Mouse (Mus musculus) MEL (cell line): ENCODE measurements at regions not wholly inside any gene's neighbourhood (a gene's known extent, or its start where the extent isn't known, plus 50 kb on each side); places are given as distances from the start of the nearest gene placed in this dataset.

ENCODE experiments used
- DNase-seq: peaks from one replicate; pipeline ENCODE4 v3.0.0; 2011; ENCODE audit warnings: low read depth, low spot score
- H3K27ac ChIP-seq: 2 replicates; pipeline ENCODE4 v1.5.1; 2012; ENCODE audit warnings: low read depth, mild to moderate bottlenecking, control low read depth, low read length, moderate library complexity; ENCODE audit not compliant: control insufficient read depth
- H3K27me3 ChIP-seq, 2 experiments: fragments of 150-350 bp in 1 of 2; sonication (generic) in 1 of 2; 2 replicates each; pipeline ENCODE4 v1.6.1; 2012; ENCODE audit warnings: low read length in 2 of 2, mild to moderate bottlenecking in 2 of 2, improper control_type of control experiment in 1 of 2, moderate library complexity in 1 of 2; ENCODE audit not compliant: insufficient read depth in 2 of 2, control insufficient read depth in 1 of 2
- H3K36me3 ChIP-seq, 2 experiments: 2 replicates each; pipeline ENCODE4 v1.6.1; 2012 to 2014; ENCODE audit warnings: low read length in 2 of 2, improper control_type of control experiment in 1 of 2, inconsistent platforms in 1 of 2, mild to moderate bottlenecking in 1 of 2; ENCODE audit not compliant: insufficient read depth in 2 of 2, control insufficient read depth in 1 of 2
- H3K4me1 ChIP-seq, 2 experiments: fragments of 150-350 bp in 1 of 2; sonication (generic) in 1 of 2; 2 replicates each; pipeline ENCODE4 v1.6.1; 2012; ENCODE audit warnings: low read length in 2 of 2, improper control_type of control experiment in 1 of 2, mild to moderate bottlenecking in 1 of 2; ENCODE audit not compliant: insufficient read depth in 2 of 2, control insufficient read depth in 1 of 2
- H3K4me3 ChIP-seq, 2 experiments: fragments of 150-350 bp in 1 of 2; sonication (generic) in 1 of 2; 2 replicates each; pipeline ENCODE4 v1.5.1; 2012; ENCODE audit warnings: low read depth in 2 of 2, low read length in 2 of 2, mild to moderate bottlenecking in 2 of 2, moderate library complexity in 2 of 2, control low read depth in 1 of 2, improper control_type of control experiment in 1 of 2; ENCODE audit not compliant: control insufficient read depth in 1 of 2, insufficient read depth in 1 of 2
- H3K79me2 ChIP-seq: 2 replicates; pipeline ENCODE4 v1.6.1; 2012; ENCODE audit warnings: mild to moderate bottlenecking, low read length, moderate library complexity; ENCODE audit not compliant: control insufficient read depth, poor library complexity, insufficient read depth
- H3K9ac ChIP-seq: 2 replicates; pipeline ENCODE4 v1.6.1; 2012; ENCODE audit warnings: low read depth, mild to moderate bottlenecking, control low read depth, low read length, moderate library complexity; ENCODE audit not compliant: control insufficient read depth, poor library complexity, severe bottlenecking
- H3K9me3 ChIP-seq: fragments of 150-350 bp; sonication (generic); replicated peaks from 2 replicates; pipeline ENCODE4 v1.6.1; 2012; ENCODE audit warnings: mild to moderate bottlenecking, low read length, improper control_type of control experiment, moderate library complexity; ENCODE audit not compliant: insufficient read depth
- CHD1 ChIP-seq: IDR thresholded peaks from 2 replicates; pipeline ENCODE4 v1.6.1; 2012; ENCODE audit warnings: low read depth, mild to moderate bottlenecking, inconsistent platforms, low read length, improper control_type of control experiment
- E2F4 ChIP-seq: IDR thresholded peaks from 2 replicates; pipeline ENCODE4 v1.6.1; 2011; ENCODE audit warnings: low read depth, low read length, improper control_type of control experiment, borderline replicate concordance
- EP300 ChIP-seq, 2 experiments: IDR thresholded peaks; 2 replicates each; pipeline ENCODE4 v1.6.1; 2011; ENCODE audit warnings: improper control_type of control experiment in 2 of 2, low read length in 2 of 2, low read depth in 1 of 2, mild to moderate bottlenecking in 1 of 2
- GABPA ChIP-seq: IDR thresholded peaks from 2 replicates; pipeline ENCODE4 v1.6.1; 2012; ENCODE audit warnings: low read depth, mild to moderate bottlenecking, inconsistent platforms, low read length, improper control_type of control experiment, moderate library complexity
- GATA1 ChIP-seq: IDR thresholded peaks from 2 replicates; pipeline ENCODE4 v1.6.1; 2011; ENCODE audit warnings: low read depth, low read length, improper control_type of control experiment
- HCFC1 ChIP-seq: IDR thresholded peaks from 2 replicates; pipeline ENCODE4 v1.6.1; 2012; ENCODE audit warnings: low read depth, mild to moderate bottlenecking, inconsistent platforms, low read length, improper control_type of control experiment, moderate library complexity
- JUND ChIP-seq: IDR thresholded peaks from 2 replicates; pipeline ENCODE4 v1.6.1; 2011; ENCODE audit warnings: low read depth, mild to moderate bottlenecking, improper control_type of control experiment, low read length
- KAT2A ChIP-seq: conservative IDR thresholded peaks from 2 replicates; pipeline ENCODE4 v1.6.1; 2012; ENCODE audit warnings: low read depth, low read length, improper control_type of control experiment, inconsistent platforms
- MXI1 ChIP-seq: IDR thresholded peaks from 2 replicates; pipeline ENCODE4 v1.6.1; 2011; ENCODE audit warnings: mild to moderate bottlenecking, low read depth, low read length, improper control_type of control experiment
- MYB ChIP-seq: IDR thresholded peaks from 2 replicates; pipeline ENCODE4 v1.6.1; 2011; ENCODE audit warnings: mild to moderate bottlenecking, low read depth, low read length, improper control_type of control experiment
- MYC ChIP-seq: IDR thresholded peaks from 2 replicates; pipeline ENCODE4 v1.6.1; 2011; ENCODE audit warnings: low read depth, mild to moderate bottlenecking, low read length, improper control_type of control experiment, moderate library complexity
- NELFE ChIP-seq: IDR thresholded peaks from 2 replicates; pipeline ENCODE4 v1.6.1; 2011; ENCODE audit warnings: low read depth, low read length, improper control_type of control experiment
- POLR2AphosphoS2 ChIP-seq: IDR thresholded peaks from 2 replicates; pipeline ENCODE4 v1.6.1; 2011; ENCODE audit warnings: low read length, improper control_type of control experiment
- POLR2AphosphoS5 ChIP-seq: IDR thresholded peaks from 2 replicates; pipeline ENCODE4 v1.6.1; 2012; ENCODE audit warnings: low read depth, borderline replicate concordance, mild to moderate bottlenecking, inconsistent platforms, low read length, moderate library complexity, mixed read lengths
- RCOR1 ChIP-seq: IDR thresholded peaks from 2 replicates; pipeline ENCODE4 v1.6.1; 2012; ENCODE audit warnings: low read depth, mild to moderate bottlenecking, inconsistent platforms, low read length, improper control_type of control experiment
- SIN3A ChIP-seq: IDR thresholded peaks from 2 replicates; pipeline ENCODE4 v1.6.1; 2012; ENCODE audit warnings: low read length, improper control_type of control experiment, inconsistent platforms
- TAL1 ChIP-seq: IDR thresholded peaks from 2 replicates; pipeline ENCODE4 v1.6.1; 2012; ENCODE audit warnings: mild to moderate bottlenecking, inconsistent platforms, low read length, moderate library complexity, mixed read lengths
- TBP ChIP-seq: IDR thresholded peaks from 2 replicates; pipeline ENCODE4 v1.8.0; 2011; ENCODE audit warnings: low read depth, low read length, improper control_type of control experiment
- TCF12 ChIP-seq: IDR thresholded peaks from 2 replicates; pipeline ENCODE4 v1.6.1; 2014; ENCODE audit warnings: low read depth, mild to moderate bottlenecking, inconsistent platforms, low read length, improper control_type of control experiment, moderate library complexity
- UBTF ChIP-seq: IDR thresholded peaks from 2 replicates; pipeline ENCODE4 v1.6.1; 2012; ENCODE audit warnings: low read depth, mild to moderate bottlenecking, inconsistent platforms, low read length, improper control_type of control experiment, moderate library complexity, borderline replicate concordance; ENCODE audit not compliant: insufficient read depth
- USF1 ChIP-seq: IDR thresholded peaks from 2 replicates; pipeline ENCODE4 v1.6.1; 2014; ENCODE audit warnings: low read depth, mild to moderate bottlenecking, inconsistent platforms, low read length, improper control_type of control experiment, moderate library complexity
- USF2 ChIP-seq, 2 experiments: IDR thresholded peaks; 2 replicates each; pipeline ENCODE4 v1.6.1; 2011 to 2012; ENCODE audit warnings: improper control_type of control experiment in 2 of 2, low read length in 2 of 2, borderline replicate concordance in 1 of 2, inconsistent platforms in 1 of 2, low read depth in 1 of 2, mild to moderate bottlenecking in 1 of 2; ENCODE audit not compliant: insufficient read depth in 1 of 2
- ZC3H11A ChIP-seq: IDR thresholded peaks from 2 replicates; pipeline ENCODE4 v1.6.1; 2012; ENCODE audit warnings: low read depth, mild to moderate bottlenecking, inconsistent platforms, low read length, improper control_type of control experiment
- ZKSCAN1 ChIP-seq: IDR thresholded peaks from 2 replicates; pipeline ENCODE4 v1.6.1; 2012; ENCODE audit warnings: low read depth, mild to moderate bottlenecking, inconsistent platforms, low read length, improper control_type of control experiment, moderate library complexity

GRCm38 (mm10) chr13:101918185-101918584, 150.2 kb upstream of the Pik3r1 start:
- TF ChIP-seq USF1 (no peak), ZC3H11A (no peak), CHD1 (no peak), UBTF (no peak), JUND (no peak), MXI1 (no peak), TBP (no peak), MYC (no peak), RCOR1 (no peak), HCFC1 (no peak), TAL1 (no peak), POLR2AphosphoS5 (no peak), E2F4 (no peak), POLR2AphosphoS2 (no peak)
- Histone ChIP-seq H3K27ac (no peak overlapping the region), H3K4me1 (no peaks in the 10 kb centered on the region), H3K79me2 (no peaks in the 10 kb centered on the region), H3K4me3 (no peak overlapping the region), H3K9ac (no peak overlapping the region), H3K9me3 (no peaks in the 10 kb centered on the region), H3K27me3 (no peaks in the 10 kb centered on the region), H3K36me3 (no peaks in the 10 kb centered on the region)
- DNase-seq = no peak

DNA sequence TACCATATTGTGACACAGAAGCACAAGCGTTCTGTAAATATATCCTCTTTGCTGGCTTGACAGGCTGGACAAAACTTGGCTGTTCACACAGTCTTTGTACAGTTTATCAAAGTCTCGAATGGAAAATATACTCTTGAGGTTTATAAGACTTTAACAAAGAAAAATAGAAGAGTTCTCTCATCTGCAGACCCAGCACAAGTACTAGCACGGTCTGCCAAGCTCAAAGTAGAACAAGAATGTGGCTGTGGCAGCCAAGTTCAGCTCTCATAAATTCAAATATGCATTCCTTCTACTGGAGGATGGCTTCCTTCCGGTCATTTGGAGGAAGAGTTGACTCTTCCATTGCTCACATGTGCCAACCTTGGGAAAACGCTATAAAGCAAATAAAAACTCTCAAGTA, 151.2 kb upstream of the Pik3r1 start:
- no peaks in the 10 kb centered on the region for H3K4me1 ChIP-seq
- H3K36me3 ChIP-seq = no peaks in the 10 kb centered on the region
- no peak overlapping the region for H3K27ac ChIP-seq
- TF ChIP-seq ZC3H11A (no peak), JUND (no peak), SIN3A (no peak), TBP (no peak), GATA1 (no peak), MYB (no peak), USF2 (IDR thresholded peaks at IDR 0.05; ENCODE audit: borderline replicate concordance in 1 of 2, insufficient read depth in 1 of 2, low read depth in 1 of 2, low read length in 2 of 2) (no peak), KAT2A (no peak), HCFC1 (no peak), UBTF (no peak), MXI1 (no peak), ZKSCAN1 (no peak), NELFE (no peak), EP300 (IDR thresholded peaks at IDR 0.05; ENCODE audit: low read depth in 1 of 2, low read length in 2 of 2) (no peak), USF1 (no peak), TCF12 (no peak), GABPA (no peak)
- no peaks in the 10 kb centered on the region for H3K27me3 ChIP-seq
- H3K79me2 ChIP-seq = no peaks in the 10 kb centered on the region
- H3K4me3 ChIP-seq = no peak overlapping the region
- H3K9ac ChIP-seq = no peak overlapping the region
- DNase-seq = no peak
- no peaks in the 10 kb centered on the region for H3K9me3 ChIP-seq
